Mouse (Mus musculus): ENCODE data around the gene Ak2.

Gene Ak2

DNA sequence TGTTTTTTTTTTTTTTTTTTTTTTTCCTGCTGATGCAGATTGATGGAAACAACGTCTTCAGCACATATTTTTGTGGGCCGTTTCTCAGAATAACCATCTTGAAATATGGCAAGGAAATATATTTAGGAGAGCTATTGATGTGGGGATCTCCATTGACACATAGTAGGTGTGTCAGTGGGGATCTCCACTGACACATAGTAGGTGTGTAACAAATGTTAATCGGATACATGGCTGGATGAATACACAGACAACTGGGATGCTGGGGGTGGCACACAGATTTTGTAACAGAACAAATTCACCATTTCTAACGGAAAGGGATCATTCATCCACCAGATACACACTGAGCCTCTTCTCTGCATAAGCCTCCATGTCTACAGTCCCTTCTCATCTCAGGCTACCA is 58.6 kb downstream of the Ak2 start:
- no peak for DNase-seq

- no peak for DNase-seq
Observed at GRCm38 (mm10) chr4:129050901-129051417, 59.2 kb downstream of the Ak2 start.

GRCm38 (mm10) chr4:129051461-129052183 is 59.9 kb downstream of the Ak2 start:
- DNase-seq = no peak

DNA sequence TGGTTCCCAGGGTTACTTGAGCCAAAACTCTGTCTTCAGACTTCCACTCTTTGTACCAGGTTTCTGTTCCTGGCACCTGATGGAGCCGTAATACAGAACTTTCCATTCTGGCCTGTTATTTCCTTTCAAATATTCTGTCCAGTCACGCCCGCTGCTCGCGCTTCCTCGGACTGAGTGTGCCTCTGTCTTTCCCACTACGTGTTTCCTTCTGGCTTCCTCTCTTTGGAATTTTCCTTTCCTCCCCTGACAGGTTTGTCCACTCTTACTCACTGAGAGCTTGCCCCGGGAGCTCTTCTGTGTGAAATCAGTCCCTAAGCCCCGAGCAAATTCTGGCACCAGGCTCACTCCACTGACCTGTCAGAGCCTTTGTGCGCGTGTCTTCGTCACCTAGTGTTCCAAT is 63.0 kb downstream of the Ak2 start:
- DNase-seq = no peak

DNA sequence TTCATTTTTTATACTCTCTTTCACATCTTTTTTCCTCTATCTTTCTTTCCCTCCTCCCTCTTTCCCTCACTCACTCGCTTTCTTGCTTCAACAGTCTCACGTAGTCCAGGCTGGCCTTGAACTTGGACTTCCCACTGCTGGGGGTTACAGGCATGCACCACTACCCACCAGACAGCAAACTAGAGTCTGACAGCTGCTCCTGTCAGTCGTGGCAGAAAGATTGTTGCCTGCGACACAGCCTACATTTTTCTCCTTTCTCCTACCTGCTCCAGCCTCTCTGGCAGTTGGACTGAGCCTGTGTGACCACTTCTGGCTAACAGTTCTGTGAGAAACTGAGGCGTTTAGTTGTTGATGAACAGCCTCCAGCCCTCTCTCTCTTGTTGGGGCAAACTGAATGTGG is 63.8 kb downstream of the Ak2 start:
- no peak for DNase-seq

GRCm38 (mm10) chr4:129057533-129058206 is 65.9 kb downstream of the Ak2 start:
- peak; percentile 97 for DNase-seq

- DNase-seq = peak; percentile 56
Observed at GRCm38 (mm10) chr4:129058207-129059092, 66.7 kb downstream of the Ak2 start, which contains the start of gene Rnf19b. TSS of gene Rnf19b (plus strand) at chr4:129058271.

DNA sequence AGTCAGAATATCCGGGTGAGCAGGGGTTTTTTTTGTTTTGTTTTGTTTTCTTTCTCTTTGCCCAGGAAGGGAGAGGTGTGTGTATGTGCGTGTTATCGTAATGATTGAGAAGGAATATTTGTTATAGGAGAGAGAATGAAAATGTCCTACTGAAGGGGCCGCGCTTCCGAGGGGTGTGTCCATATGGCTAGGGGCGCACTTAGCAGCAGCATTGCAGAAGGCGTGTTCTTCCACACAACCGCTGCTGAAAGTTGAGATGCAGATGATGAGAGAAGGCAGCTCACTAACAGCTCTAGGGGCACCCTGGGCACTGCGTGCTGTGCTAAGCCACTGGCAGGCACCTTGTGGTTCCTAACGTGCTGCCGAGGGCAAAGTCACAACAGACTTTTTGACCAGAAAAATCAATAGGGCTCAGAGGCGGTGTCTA is 67.4 kb downstream of the Ak2 start:
- DNase-seq = no peak

DNA sequence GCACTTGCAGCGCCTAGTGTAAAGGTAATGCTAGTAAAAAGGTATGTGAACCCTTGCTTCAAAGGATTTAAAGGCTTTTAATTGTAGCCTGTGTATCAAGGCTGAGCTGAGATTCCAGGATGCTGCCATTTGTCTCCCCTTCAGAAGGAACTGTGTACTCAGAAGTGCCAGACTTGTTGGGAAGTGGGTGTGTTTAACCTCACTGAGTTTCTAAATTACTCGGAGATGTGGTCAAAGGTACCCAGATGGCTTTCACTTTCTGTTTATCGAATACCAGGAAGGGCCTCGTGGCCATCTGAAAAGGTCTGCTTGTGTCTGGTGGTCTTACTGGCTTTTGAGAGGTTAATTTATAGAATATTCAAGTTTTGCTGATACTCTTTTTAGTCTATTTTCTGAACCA is 68.2 kb downstream of the Ak2 start:
- no peak for DNase-seq
